Mouse (Mus musculus): ENCODE data around the gene Dlst.
A peak's percentile ranks its signal among the peaks of the same experiment; 100 is the strongest.

The Dlst gene

GRCm38 (mm10) chr12:85110698-85111592 is at the start of gene Dlst, which contains the start of gene Prox2:
TSS of gene Dlst (plus strand) at chr12:85110833.
TSS of gene Prox2 (minus strand) at chr12:85110759.
- DNase-seq (ENCODE audit: low read depth) = peak; percentile 84

DNA sequence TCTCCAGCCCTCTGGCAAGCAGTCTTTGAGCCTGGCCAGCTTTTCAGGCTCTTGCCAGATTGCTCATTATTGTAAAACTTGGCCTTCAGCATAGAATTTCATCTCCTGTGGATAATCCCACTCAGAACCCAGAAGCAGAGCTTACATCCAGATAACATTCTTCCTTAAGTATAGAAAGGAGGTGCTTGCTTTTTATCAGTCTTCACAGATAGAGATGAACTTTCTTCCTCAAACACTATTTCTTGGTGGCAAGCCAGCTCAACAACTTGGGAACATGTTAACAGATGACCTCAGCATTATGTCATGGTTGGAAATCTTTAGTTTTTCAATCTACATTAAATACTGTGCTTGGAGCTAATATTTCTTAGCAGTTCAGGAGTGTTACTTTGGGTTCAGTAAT is 39.6 kb upstream of the Dlst start:
- no peak for DNase-seq (ENCODE audit: low read depth)

- DNase-seq (ENCODE audit: low read depth) = no peak
These were observed 33.5 kb upstream of the Dlst start for GRCm38 (mm10) chr12:85077100-85077499.

GRCm38 (mm10) chr12:85084257-85084656 is 26.4 kb upstream of the Dlst start:
- DNase-seq (ENCODE audit: low read depth) = peak; percentile 87

- peak; percentile 25 for DNase-seq (ENCODE audit: low read depth)
These were observed 25.7 kb upstream of the Dlst start for GRCm38 (mm10) chr12:85084941-85085340.

DNA sequence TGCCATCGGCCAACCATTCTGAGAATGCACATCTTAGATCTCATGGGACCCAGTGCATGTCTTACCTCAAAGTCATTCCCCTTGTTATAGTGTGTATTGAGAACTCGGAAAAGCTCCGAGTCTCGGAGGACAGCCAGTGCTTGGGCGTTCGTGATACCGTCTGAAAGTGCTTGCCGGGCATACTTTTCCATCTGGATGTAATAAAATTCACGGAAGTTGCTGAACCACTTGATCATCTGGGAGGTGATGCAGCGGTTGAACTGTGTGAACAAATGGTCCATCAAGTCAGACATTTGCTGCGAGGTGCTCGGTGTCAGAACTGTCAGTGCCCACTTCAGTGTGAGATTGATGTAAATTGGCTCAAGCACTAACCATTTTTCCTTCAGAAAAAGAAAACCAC is 22.8 kb upstream of the Dlst start:
- no peak for DNase-seq (ENCODE audit: low read depth)

- no peak for DNase-seq (ENCODE audit: low read depth)
These were observed 19.4 kb upstream of the Dlst start for GRCm38 (mm10) chr12:85091190-85091589.

GRCm38 (mm10) chr12:85092214-85092613 is 18.4 kb upstream of the Dlst start:
- DNase-seq (ENCODE audit: low read depth) = peak; percentile 82

DNA sequence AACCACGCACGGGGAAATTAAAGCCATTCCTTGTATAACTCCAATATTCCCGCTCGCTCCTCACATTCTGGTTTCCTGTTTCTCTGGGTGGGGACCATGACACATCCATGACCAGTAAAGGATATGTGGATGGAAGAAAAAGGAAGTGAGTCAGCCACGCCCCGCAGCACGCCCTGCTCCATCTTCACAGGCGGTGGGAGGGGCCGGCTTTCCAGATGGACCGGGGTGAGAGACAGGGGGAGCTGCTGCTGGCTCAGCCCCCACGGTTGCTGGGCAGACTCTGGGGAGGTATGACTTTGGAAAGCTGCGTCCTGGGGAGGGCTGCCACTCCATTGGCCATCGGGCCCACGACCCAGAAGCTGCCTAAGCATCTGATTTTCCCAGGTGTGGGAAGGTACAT is 16.6 kb upstream of the Dlst start:
- DNase-seq (ENCODE audit: low read depth) = peak; percentile 71

GRCm38 (mm10) chr12:85094706-85095105 is 15.9 kb upstream of the Dlst start:
- no peak for DNase-seq (ENCODE audit: low read depth)

DNA sequence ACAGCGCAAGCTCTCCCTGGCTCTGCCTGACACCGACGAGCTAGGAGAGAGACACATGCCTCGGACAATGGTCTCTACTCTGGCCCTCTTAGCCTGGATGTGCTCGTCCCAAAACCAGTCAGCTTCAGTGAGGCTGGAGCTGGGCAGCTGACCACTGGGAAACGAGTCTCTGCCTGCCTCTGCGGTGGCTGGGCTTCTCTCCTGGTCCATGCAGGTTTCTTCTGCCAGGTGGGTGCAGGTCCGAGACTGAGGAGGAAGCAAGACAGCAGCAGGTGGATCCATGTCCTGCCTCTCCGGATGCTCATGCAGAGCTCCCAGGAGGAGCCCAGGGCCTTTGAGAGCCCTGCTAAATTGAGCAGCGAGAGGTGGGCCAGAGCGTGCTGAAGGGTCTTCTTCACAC is 15.5 kb upstream of the Dlst start:
- no peak for DNase-seq (ENCODE audit: low read depth)

DNA sequence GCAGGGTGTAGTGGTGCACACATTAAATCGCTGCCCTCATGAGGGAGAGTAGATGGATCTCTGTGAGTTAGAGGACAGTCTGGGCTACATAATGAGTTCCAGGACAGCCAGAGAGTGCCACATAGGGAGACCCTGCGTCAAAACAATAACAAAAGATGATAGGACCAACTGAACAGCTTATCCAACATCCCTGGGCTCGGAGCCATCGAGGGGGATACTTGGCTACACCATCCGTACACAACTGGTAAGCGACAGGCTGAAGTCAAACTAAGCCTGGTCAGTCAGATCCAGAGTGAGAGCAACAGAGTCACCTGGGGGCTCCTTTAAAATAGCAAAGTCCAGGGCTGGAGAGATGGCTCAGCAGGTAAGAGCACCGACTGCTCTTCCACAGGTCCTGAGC is 14.8 kb upstream of the Dlst start:
- DNase-seq (ENCODE audit: low read depth) = no peak

DNA sequence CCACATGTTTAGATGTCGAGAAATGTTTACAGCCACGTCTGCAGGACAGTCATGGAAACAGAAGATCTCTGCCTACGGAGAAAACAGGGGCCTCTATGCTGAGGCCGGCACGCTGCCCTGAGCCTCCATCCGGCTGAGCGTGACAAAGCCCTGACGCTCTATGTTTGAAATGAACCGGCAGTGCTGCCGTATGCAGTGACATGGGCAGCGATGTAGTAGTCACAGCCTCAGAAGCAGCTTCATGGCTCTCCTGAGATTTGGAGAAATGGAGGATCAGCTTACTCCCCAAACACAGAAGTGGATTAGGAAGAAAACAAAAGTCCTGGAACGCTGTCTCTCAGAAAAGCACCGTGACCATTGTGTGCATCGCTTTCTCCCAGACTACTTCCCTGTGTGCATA is 9.6 kb upstream of the Dlst start:
- no peak for DNase-seq (ENCODE audit: low read depth)

DNA sequence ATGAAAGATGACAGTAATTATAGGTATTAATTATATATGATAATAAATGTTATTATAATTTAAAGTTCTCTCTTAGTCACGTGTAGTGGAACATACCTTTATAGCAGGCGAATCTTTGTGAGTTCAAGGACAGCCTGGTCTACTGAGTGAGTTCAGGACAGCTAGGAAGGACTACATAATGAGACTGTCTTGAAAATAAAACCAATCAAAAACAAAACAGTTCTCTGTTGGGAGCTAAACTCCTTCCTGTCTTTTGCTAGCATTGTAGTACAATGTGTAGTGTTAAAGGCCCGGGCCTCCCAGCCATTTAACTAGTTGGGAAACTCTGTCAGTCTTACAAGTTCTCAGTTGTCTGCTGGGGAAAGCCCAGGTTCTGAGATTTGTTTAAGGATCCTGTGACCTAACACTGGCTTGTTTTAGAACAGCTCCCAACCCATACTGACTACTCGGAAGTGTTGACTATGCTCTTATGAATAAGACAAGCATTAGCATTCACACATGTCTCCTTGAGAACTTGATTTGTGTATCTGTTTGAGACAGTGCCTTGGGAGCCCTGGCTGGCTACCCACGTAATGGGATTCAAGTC is 9.0 kb upstream of the Dlst start:
- no peak for DNase-seq (ENCODE audit: low read depth)

GRCm38 (mm10) chr12:85103096-85103495 is 7.5 kb upstream of the Dlst start:
- DNase-seq (ENCODE audit: low read depth) = no peak

DNA sequence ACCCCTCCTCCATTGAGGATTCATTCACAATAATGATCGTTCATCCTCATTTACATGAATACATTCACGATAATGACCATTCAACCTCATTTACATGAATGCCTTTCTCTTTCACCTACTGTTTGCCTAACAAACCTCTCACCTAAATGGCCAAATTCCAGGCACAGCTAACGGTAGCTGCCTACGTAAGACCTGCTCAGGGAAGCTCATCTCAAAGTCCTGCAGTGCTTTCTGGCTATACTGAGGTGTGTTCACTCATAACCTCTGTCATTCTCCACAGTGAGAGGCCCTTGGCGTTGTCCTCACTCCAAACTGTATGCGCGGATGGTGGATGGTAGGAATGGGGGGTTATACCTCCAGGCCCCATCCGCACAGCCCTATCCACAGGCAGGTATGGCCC is 5.8 kb upstream of the Dlst start:
- DNase-seq (ENCODE audit: low read depth) = no peak

DNA sequence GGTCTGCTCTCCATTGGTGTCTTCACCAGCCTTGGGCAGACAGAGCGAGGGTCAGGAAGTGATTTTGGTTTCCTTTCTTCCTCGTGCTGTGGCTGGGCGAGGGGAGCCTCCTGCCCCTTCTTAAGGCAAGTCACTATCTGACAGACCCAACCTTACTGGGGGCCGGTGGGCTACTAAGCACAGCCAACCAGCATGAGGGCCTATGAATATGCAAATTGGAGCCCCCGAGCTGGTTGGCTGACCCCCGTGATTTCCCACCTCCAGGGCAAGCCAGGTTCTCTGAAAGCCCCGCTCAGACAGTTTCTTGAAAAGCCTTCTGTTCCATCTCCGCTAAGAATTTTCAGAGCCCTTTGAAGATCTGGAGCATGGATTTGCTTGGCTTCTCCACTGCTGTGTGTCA is 4.3 kb upstream of the Dlst start:
- peak; percentile 47 for DNase-seq (ENCODE audit: low read depth)

DNA sequence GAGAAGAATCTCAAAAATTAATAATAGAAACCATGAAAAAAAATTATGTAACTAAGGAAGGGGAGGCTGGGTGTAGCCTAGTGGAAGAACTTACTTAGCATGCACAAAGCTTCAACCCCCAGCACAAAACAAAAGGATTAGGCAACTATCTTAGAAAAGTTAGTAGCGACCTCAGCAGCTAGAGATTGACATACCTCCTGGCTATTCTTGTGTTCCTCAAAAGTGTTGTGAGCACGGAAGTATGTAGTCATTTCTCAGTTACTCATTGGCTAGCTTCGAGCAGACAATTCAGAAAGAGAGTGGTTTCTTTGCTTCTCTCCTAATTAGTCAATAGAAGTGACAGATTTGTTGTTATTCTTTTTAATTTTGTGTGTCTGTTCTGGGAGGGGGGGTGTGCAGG is 2.0 kb upstream of the Dlst start:
- peak; percentile 57 for DNase-seq (ENCODE audit: low read depth)

- no peak for DNase-seq (ENCODE audit: low read depth)
These were observed 1.2 kb upstream of the Dlst start for GRCm38 (mm10) chr12:85109426-85109825.

DNA sequence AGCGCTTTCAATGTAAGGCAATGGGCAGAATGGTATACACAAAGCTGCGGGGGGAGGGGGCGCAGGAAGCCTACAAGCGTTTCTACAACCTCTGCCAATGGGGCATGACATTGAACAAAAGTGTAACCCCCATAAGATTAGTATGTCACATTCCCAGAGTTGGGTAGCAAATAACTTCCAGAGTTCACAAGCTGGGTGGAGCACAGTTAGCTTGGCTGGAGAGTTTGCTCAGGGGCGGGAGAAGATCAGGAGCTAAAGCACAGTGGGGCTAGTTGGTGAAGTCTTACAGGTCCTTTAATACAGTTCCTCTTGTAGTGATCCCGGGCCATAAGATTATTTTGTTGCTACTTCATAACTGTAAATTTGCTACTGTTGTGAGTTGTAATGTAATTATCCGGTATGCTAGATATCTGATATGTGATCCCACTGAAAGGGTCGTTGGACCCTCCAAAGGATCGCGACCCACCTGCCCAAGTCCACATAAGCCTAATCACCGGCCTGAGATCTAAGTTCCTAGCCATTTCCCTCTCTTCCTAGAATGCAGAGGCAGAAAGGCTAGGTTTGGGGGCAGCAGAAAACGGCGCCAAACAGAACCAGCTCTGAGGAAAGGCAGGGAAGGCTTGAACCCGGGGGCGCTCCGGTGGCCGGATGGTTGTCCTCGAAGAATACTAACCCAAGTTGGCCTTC is 479 bp upstream of the Dlst start:
- peak; percentile 61 for DNase-seq (ENCODE audit: low read depth)

GRCm38 (mm10) chr12:85112550-85113251 is 2.1 kb downstream of the Dlst start:
- peak; percentile 31 for DNase-seq (ENCODE audit: low read depth)

- DNase-seq (ENCODE audit: low read depth) = no peak
These were observed 2.7 kb downstream of the Dlst start for GRCm38 (mm10) chr12:85113337-85113736.
